In genomic region chr5:114462067-114463040, GRCm38 (mm10) we compare ENCODE assay signal across 14 mouse cellular contexts. TPM values are rescaled to one million over a fixed set of nuclear protein-coding genes. Genes with fewer than 3 reads are reported as not detected.
A peak's percentile ranks its signal among the peaks of the same experiment; 100 is the strongest.
DNase-seq lines count a peak whose midpoint lies in the region; ATAC-seq lines count a peak whose summit lies in the region.
"Had no signal": no experiment of that assay in that cellular context is flagged by ENCODE, and none has a peak within 500 bp of the region (broad histone marks: within the 10 kb centered on the region; RNA-seq: fewer than 3 reads in every experiment).

No protein-coding gene starts in this region.

- no peak overlapping the region for H3K27ac ChIP-seq in kidney, embryonic 16.5 days (ENCODE audit: low read length)
- H3K27ac ChIP-seq: forebrain, embryonic 12.5 days; limb, embryonic 15.5 days had no signal

- H3K27me3 ChIP-seq in kidney, embryonic 16.5 days (ENCODE audit: insufficient read depth, low read length) = no peaks in the 10 kb centered on the region

- peak; percentile 72 for DNase-seq in kidney, adult 18-20 months
- DNase-seq in ZHBTc4 (ENCODE audit: low read depth, low spot score) = peak; percentile 75
- peak; percentile 57 for DNase-seq in adrenal gland, postnatal 25 days
- peak; percentile 70 for DNase-seq in heart, postnatal 4 days
- DNase-seq in left cerebral cortex, postnatal 10 days (ENCODE audit: extremely low spot score in 1 of 2, low spot score in 2 of 2) = no peak
- DNase-seq: cerebellum, postnatal 25 days; gastrocnemius, postnatal 10 days; spleen, adult 18-20 months had no signal

- H3K36me3 ChIP-seq in kidney, embryonic 16.5 days (ENCODE audit: insufficient read depth, low read length) = no peaks in the 10 kb centered on the region
- H3K36me3 ChIP-seq: embryonic facial prominence, embryonic 13.5 days; forebrain, embryonic 12.5 days; limb, embryonic 15.5 days had no signal

- no peaks in the 10 kb centered on the region for H3K9me3 ChIP-seq in kidney, embryonic 16.5 days (ENCODE audit: low read length)
- H3K9me3 ChIP-seq: embryonic facial prominence, embryonic 13.5 days; forebrain, embryonic 12.5 days; limb, embryonic 15.5 days had no signal

- H3K4me3 ChIP-seq in kidney, embryonic 16.5 days (ENCODE audit: low read length) = no peak overlapping the region
- H3K4me3 ChIP-seq: embryonic facial prominence, embryonic 13.5 days; forebrain, embryonic 12.5 days; limb, embryonic 15.5 days had no signal

- peaks cover 42% of the 10 kb centered on the region for H3K4me1 ChIP-seq in kidney, embryonic 16.5 days (ENCODE audit: insufficient read depth, low read length)

- intact Hi-C loops in left cerebral cortex, postnatal 10 days (cut with DNase I) = loop anchor here (5.0 kb wide), 2 partner anchors 105 to 145 kb away; partner anchors contain the start of gene Fam222a

- H3K4me2 ChIP-seq in kidney, embryonic 16.5 days (replicated peaks; ENCODE audit: low read depth, low read length) = no peak overlapping the region
- H3K4me2 ChIP-seq: embryonic facial prominence, embryonic 13.5 days; forebrain, embryonic 12.5 days; limb, embryonic 15.5 days had no signal

- 83% methylated on average over 24 of the region's 24 CpGs for WGBS in kidney, embryonic 16.5 days

- no peak for ATAC-seq in kidney, embryonic 16.5 days (ENCODE audit: low FRiP score, low TSS enrichment)
- ATAC-seq in inflammation-experienced regulatory T-cells, adult 6 months = no peak
- ATAC-seq: intestine, postnatal 0 days had no signal

- no peak overlapping the region for H3K9ac ChIP-seq in kidney, embryonic 16.5 days (replicated peaks; ENCODE audit: low read length)
- H3K9ac ChIP-seq: embryonic facial prominence, embryonic 13.5 days; forebrain, embryonic 12.5 days; limb, embryonic 15.5 days had no signal

RNA-seq across cellular contexts. Expression of gene Mvk, which starts 18.3 kb away (rescaled TPM):
- 37.2 and 39.5 TPM in 2 replicates for polyA plus RNA-seq in kidney, embryonic 16.5 days (2015; fragmentation: Nextera tagmentation; extraction: Ambion mirVana)
- total RNA-seq in adrenal gland, postnatal 25 days (2021) = 39.9 and 43.2 TPM in 2 replicates
- 10 to 100 TPM; 14.8 to 18.2 TPM for total RNA-seq in heart, postnatal 4 days (2021)
- total RNA-seq in left cerebral cortex, postnatal 10 days (2021) = 10 to 100 TPM; 60.7 to 62.7 TPM
- polyA plus RNA-seq in inflammation-experienced regulatory T-cells, adult 6 months (2017; shearing (Covaris generic)) = 10 to 100 TPM in 2 of 3 experiments, 1 to 10 TPM in 1; 9.6 to 13.8 (median 12.8) TPM

RNA-seq across cellular contexts. Expression of gene Mmab, which starts 18.5 kb away (rescaled TPM):
- polyA plus RNA-seq in kidney, embryonic 16.5 days (2015; fragmentation: Nextera tagmentation; extraction: Ambion mirVana) = 35.8 and 36.9 TPM in 2 replicates
- 21.6 and 26.5 TPM in 2 replicates for total RNA-seq in adrenal gland, postnatal 25 days (2021)
- total RNA-seq in heart, postnatal 4 days (2021) = 10 to 100 TPM; 12.8 to 12.9 TPM
- total RNA-seq in left cerebral cortex, postnatal 10 days (2021) = 10 to 100 TPM; 30.9 TPM
- polyA plus RNA-seq in inflammation-experienced regulatory T-cells, adult 6 months (2017; shearing (Covaris generic)) = 1 to 10 TPM; 4.2 to 5.9 (median 4.2) TPM

Comparison
In these comparisons a context has a peak if more than half of its experiments do, and no peak if none do; other contexts are left out.
1. DNase-seq: peak in kidney, adult 18-20 months (single experiment), ZHBTc4 (single experiment), adrenal gland, postnatal 25 days (single experiment) and heart, postnatal 4 days (single experiment); none in left cerebral cortex, postnatal 10 days (0 of 2).